Mouse (Mus musculus) monocyte, adult 2 months (primary cell): Measurements from ENCODE around the gene Nrxn1.
"Not testable (repeated sequence)": the region's sequence is repeated elsewhere in the genome, so short reads cannot be mapped to it uniquely, and the experiment has no call there.

Source experiments
- DNase-seq, 2 experiments: peaks; one replicate each; pipeline ENCODE4 v3.0.0; 2022; ENCODE audit warnings: low spot score in 2 of 2, low read depth in 1 of 2

Gene Nrxn1

GRCm38 (mm10) chr17:90583826-90584534, 508.9 kb downstream of the Nrxn1 start:
- no peak for DNase-seq

GRCm38 (mm10) chr17:90583196-90583595, 509.7 kb downstream of the Nrxn1 start:
- no peak for DNase-seq

- DNase-seq, result no peak
Observed at GRCm38 (mm10) chr17:90569877-90570276, 523.0 kb downstream of the Nrxn1 start.

DNA sequence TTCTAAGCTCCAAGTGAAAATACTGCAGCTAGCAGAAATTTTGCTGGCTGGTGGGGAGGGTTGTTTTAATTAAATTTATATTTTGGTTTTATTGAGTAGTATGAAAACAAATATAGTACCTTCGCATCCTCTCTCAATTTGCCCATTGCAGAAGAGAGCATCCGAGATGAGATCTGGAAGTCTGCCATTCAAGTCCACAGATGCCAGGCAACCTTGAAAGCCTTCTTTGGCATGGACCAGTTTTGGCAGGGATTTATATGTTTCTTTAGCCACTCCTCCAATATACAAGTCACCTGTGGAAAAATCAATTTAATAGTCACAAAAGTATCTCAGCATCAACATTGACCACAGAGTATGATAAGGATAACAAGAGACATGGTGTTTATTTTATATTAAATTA, 527.7 kb downstream of the Nrxn1 start:
- no peak for DNase-seq

- no peak for DNase-seq
Observed at GRCm38 (mm10) chr17:90556376-90556775, 536.5 kb downstream of the Nrxn1 start.

DNA sequence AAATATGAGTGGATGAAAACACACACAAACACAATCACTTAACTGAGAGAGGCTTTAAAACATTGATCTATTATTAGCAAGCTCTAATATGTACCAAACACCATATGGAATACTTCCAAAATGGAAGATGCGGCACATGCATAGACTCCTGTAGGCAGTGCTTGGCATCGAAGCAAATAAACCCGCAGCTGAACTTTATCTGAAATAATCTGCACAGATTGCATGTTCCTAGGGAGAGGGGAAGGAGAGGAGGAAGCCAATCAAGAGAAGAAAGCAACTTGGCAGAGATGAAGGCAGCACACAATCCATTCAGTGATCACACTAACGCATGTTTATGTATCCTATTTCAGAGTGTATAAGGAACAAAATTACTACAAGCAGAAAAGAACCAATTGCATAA, 542.5 kb downstream of the Nrxn1 start:
- no peak for DNase-seq

- DNase-seq, result no peak
Observed at GRCm38 (mm10) chr17:90546806-90547205, 546.1 kb downstream of the Nrxn1 start.

DNA sequence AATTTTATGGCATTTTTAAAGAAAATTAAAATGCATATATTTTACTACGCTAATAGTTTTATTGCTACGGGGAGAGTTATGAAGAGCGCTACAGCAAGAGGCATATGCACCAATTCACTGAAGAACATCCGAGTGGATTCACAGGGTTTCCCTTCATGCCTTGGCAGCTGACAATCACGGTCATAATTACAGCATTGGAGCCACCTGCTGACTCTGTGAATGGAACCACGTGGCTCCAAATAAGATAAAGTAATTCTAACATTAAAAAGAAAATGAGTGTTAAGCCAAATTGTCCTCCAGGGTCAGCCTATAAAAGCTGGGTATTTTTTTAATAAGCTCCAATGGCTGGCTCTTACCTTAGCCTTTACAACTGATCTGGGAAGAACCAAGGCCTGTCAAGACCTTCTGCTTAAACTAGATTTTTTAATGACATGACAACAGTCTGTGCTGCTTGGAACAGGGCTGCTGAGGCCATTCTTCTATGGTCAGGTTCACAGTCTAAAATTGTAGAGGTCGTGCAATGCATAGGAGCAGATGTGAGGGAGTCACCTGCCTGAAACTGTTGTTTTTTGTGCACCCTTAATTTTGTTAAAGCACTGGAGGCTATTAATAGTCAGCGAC, 548.1 kb downstream of the Nrxn1 start:
- no peak for DNase-seq

DNA sequence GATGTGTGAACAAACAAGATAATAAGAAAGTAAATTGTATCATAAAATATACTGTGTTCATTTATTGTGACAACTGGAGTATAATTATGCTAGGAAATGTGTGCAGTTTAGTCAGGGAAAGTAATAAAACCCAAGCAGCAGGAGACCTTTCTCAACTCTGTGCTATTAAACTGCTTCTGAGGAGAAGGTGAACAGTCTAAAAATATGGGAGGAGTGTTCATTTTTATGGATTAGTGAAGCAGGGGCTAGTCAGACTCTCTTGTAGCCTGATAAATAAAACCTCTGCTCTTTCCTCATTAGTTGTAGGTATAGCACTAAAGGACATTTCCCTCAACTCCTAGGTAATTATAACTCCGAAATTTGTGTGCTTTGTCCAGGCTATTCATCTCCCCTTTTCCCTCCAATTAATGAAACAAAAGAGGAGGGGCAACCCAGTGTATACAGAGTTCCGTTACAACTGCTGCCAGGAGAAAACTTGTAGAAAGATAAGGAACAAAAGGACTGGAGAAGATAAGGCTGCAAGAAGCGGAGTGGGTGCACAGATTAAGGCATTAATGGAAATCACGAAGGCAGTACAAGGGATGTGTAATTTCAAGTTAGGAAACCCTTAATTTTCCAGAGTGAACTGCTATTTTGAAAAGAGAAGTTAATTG, 548.8 kb downstream of the Nrxn1 start:
- DNase-seq, result no peak

GRCm38 (mm10) chr17:90531443-90531842, 561.4 kb downstream of the Nrxn1 start:
- DNase-seq, result no peak

- no peak for DNase-seq
Observed at GRCm38 (mm10) chr17:90506026-90506425, 586.8 kb downstream of the Nrxn1 start.

GRCm38 (mm10) chr17:90503999-90504398, 588.9 kb downstream of the Nrxn1 start:
- not testable (repeated sequence) for DNase-seq

- DNase-seq, result no peak
Observed at GRCm38 (mm10) chr17:90501023-90501675, 591.7 kb downstream of the Nrxn1 start.

- no peak for DNase-seq
Observed at GRCm38 (mm10) chr17:90479531-90480250, 613.2 kb downstream of the Nrxn1 start.

DNA sequence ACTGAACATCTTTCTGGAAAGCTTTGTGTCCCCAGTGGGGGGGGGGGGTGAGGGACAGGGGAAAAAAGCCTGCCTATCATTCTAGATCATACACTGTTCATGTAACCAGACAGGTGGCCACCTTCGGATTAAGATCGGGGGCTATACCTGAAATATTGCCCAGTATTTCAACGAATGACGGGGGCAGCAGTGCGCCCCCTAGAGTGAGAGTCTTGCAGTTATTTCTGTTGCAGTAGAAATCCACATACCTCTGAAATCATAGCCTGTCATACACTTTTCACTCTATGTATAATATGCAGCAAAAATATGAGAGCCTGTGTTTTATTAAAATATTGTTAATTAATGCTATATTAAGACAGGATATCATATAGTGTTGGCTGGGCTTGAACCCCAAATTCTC, 636.1 kb downstream of the Nrxn1 start:
- DNase-seq, result no peak

DNA sequence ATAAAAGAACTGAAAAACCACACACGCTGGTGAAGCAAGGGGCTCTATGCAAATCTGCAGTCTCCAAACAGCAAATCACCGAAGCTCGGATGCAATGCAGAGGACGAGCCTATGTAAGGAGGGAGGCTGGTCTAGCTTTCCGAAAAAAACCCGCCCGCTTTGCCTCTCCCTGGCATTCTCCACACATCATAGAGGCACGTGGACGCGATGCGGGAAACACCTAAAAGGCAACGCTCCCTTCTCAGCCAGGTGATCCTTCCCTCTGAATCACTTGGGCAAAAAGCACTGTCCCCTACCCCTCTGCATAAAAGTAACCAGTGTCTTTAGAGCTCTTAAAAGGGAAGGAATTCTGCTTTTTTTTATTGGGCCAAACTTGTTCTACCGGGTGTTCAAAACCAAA, 637.0 kb downstream of the Nrxn1 start:
- DNase-seq, result no peak

DNA sequence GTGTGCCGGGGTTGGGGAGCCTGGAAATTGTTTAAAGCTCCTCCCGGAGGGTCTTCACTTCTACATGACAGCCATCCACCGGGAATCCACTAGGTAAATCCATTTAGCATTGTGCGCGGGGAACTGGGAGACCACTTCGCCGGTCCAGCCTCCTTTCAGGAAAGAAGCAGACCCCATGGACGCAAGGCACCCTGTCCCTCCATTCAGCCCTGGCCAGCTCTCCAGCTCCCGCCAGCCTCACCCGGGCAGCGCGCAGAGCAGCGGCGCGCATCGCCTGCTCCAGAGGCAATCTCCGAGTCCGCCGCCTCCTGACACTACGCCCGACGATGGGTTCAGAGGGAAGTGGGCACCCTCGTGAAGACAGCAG, 637.5 kb downstream of the Nrxn1 start:
- DNase-seq, result no peak

DNA sequence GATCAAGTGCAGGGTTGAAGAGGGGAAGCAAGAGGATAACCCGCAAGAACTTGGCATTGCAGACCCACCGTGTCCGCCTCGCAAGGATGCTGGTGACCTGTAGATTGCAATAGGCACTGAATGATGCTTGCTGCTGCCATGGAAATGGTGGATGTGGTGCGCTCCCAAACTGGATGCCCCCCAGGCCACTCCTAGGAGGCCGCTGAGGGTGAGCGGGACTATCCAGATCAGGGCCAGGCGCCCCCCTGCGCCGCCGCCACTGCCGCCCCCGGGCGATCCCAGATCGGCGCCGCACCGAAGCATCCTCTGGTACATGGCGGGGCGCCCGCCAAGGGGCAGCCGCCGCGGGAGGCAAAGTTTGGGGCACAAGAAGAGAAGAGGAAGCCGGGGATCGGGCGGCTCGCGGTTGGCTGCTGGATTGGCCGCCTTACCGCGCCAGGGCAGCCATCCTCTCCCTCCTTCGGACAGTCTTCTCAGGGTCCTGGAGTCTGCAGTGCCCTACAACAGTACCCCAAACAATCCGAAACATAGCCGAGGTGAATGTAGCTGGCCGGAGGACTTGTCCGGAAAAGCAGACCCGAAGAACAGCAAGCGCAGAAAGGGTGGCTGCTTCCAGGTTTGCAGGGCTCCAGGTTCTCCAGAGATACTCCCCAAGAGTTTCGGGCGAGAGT, 638.0 kb downstream of the Nrxn1 start:
- DNase-seq, result no peak

GRCm38 (mm10) chr17:90454356-90454737, 638.5 kb downstream of the Nrxn1 start:
- no peak for DNase-seq

- DNase-seq, result no peak
Observed at GRCm38 (mm10) chr17:90453280-90453679, 639.6 kb downstream of the Nrxn1 start.

DNA sequence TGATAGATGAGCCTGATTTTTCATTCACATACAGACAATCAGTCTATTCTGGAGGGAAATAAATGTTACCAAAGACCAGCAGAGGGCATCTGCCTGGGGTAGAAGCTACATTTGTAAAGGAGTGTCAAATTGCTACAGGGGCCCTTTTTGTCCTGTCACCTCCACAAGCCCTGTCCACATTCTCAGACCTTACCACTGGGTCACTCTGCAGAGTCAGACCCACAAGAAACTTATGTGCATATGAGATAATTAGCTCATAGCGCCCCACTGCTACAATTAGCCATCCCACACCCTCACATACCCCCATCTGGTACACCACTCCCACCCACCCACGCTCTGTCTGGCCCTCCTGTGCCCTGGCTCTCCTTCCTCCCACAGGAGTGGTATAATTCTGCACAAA, 640.1 kb downstream of the Nrxn1 start:
- no peak for DNase-seq
